Mouse (Mus musculus): ENCODE measurements around the gene Fbl. TPM values are rescaled to one million over a fixed set of nuclear protein-coding genes. Genes with fewer than 3 reads are reported as not detected.
"Not testable (repeated sequence)": the region's sequence is repeated elsewhere in the genome, so short reads cannot be mapped to it uniquely, and the experiment has no call there.

The Fbl gene
- total RNA-seq (2022), result 10 to 100 TPM; 31.1 to 33.6 (median 32.1) TPM

DNA sequence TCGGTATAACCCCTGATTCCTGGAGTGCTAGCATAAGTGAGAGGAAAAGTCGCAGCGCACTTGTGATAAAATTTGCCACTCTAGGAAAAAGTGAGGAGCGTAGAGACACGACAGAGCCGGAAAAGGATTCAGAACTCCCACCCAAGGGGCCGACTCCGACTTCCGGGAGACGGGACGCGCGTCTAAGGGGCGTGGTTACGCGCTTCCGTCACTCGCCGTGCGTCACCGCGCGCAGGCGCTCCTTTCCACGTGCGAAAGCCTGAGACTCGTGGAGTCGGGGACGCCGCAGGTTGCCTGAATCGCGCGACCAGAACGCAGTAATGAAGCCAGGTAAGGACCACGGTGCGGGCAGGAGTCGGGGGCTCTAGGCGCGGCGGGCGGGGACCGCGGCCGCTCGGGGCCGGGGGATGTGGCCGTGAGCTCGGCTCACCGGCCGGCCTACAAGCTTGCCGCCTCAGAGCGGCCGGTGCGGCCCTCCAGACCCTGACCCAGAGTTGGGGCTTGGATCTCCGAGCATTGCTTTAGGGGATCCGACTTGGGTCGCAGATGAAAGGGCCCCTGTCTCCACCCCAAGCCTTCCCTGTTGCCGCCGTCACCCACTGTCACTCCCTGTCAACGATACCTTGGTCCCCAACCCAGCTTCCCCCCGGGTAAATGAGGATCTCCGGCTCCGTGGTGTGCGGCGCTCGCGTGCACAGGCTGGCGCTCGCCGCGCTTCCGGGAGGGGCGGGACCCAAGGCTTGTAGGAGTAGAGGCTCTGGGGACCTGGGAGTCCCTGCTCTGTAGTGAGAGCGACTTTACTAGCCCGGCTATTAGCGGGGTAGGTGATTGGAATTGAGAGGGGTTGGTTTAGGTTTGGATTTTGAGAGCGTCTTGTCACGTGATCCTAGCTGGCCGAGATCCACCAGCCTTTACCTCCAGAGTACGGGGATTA is at the start of gene Fbl:
Gene Fbl (plus strand): TSS at position 222 of the 934 bp plus-strand sequence.
- peak; percentile 87 for DNase-seq (ENCODE audit: low spot score)

DNA sequence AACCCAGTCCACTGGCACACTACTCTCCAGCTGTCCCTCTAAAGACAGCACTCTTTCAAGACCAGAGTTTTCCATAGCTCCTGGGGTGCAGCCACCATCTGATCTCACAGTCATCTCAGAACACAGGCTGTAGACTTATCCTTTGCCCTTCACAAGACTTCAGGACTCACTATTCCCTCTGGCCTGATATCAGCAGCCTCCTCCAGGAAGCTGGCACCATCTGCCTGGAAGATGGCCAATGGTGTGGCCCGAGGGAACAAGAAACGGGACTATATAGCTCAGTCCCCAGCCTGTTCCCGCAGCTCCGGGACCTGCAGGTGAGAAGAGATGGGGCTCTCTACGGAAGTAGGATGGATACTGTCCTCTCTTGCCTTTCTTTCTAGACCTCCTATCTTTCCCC is 40.3 kb upstream of the Fbl start, which contains the start of gene 9530053A07Rik:
Gene 9530053A07Rik (plus strand): TSS at position 301 of the 400 bp plus-strand sequence.
- DNase-seq (ENCODE audit: low spot score), result no peak

DNA sequence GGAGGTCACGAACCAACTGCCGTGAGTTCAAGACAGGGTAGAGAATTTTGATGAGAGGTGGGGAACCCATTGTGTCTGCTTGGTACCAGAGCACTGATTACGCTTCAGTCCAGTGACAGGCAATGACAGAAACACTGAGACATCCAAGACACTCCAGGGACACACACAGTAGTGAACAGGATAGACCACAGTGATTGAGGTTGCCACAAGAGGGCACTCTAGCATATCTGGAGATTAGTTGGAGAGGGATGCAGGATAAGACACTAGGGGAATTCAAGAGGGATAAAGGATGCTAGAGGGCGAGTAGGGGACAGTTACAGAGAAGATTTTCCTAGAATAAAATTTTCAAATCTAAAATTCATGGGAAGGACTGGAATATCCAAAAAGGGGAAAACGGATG is 31.9 kb upstream of the Fbl start:
- no peak for DNase-seq (ENCODE audit: low spot score)

GRCm38 (mm10) chr7:28148263-28148662 is 21.2 kb upstream of the Fbl start:
- DNase-seq (ENCODE audit: low spot score), result peak; percentile 33

DNA sequence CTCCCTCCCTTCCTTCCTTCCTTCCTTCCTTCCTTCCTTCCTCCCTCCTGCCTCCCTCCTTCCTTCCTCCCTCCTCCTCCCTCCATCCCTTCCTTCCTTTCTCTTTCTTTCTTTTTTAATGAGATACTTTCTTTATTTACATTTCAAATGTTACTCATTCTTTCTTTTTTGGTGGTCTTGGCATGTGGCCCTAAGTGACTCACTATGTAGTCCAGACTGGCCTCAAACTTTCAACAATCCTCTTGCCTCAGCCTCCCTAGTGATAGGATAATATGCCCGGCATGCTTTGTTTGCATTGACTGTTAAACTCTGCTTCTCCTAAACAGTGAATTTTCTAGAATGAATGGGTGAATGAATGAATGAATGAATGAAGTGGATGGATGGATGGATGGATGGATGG is 19.7 kb upstream of the Fbl start:
- no peak for DNase-seq (ENCODE audit: low spot score)

- no peak for DNase-seq (ENCODE audit: low spot score)
Observed at GRCm38 (mm10) chr7:28151584-28152221, 17.8 kb upstream of the Fbl start.

DNA sequence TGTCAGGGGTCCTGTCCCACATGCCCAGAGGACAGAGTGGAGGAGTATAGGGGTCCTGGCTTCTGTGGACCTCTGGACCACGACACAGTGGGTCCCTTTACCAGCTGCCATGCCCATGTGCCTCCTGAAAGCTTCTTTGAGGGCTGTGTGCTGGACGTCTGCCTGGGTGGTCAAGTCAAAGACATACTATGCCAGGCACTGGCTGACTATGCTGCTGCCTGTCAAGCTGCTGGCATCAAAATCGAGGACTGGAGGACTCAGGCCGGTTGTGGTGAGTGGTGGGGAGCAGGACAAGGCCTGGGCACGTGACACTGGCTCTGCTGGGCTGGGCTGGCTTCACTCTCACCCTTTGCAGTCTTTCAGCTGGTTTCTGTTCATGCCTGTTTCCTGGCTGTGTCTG is 15.9 kb upstream of the Fbl start:
- DNase-seq (ENCODE audit: low spot score), result not testable (repeated sequence)

DNA sequence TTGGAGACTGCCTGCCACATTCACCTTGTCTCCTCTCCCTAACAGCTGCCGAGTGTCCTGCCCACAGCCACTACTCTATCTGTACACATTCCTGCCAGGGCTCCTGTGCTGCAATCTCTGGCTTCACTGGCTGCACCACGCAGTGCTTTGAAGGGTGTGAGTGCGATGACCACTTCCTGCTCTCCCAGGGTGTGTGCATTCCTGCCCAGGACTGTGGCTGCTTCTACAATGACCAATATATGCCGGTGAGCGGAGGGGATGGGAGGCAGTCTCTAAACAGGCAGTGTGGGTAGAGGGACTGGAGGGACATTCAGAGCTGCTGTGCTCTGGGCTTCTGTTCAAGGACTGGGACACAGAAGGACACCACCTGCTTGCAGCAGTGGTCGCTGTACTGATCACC is 10.2 kb upstream of the Fbl start:
- DNase-seq (ENCODE audit: low spot score), result no peak

- no peak for DNase-seq (ENCODE audit: low spot score)
Observed at GRCm38 (mm10) chr7:28159893-28160292, 9.6 kb upstream of the Fbl start.

- DNase-seq (ENCODE audit: low spot score), result no peak
Observed at GRCm38 (mm10) chr7:28161163-28161749, 8.3 kb upstream of the Fbl start.

- DNase-seq (ENCODE audit: low spot score), result no peak
Observed at GRCm38 (mm10) chr7:28165406-28165805, 4.1 kb upstream of the Fbl start.

- DNase-seq (ENCODE audit: low spot score), result peak; percentile 54
Observed at GRCm38 (mm10) chr7:28168320-28169115, 992 bp upstream of the Fbl start.

DNA sequence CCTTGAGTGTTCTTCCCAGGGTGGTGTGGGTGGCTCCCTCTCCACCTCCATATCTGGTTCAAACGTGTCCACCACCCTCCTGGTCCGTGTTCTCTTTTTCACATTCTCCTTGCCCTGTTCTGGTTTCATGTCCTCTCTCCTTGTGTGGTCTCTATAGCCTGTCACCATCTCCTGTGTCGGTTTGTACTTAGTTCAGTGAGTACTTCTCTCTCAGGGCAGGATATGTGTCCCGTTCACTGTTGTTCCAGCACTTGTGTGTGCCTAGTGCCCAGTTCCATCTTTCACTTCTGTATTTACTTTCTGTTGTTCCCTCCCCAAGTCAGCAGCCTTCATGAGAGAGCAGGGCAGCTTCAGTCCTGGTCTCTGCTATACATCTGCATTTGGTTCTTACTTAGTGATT is 5.8 kb downstream of the Fbl start:
- DNase-seq (ENCODE audit: low spot score), result no peak

DNA sequence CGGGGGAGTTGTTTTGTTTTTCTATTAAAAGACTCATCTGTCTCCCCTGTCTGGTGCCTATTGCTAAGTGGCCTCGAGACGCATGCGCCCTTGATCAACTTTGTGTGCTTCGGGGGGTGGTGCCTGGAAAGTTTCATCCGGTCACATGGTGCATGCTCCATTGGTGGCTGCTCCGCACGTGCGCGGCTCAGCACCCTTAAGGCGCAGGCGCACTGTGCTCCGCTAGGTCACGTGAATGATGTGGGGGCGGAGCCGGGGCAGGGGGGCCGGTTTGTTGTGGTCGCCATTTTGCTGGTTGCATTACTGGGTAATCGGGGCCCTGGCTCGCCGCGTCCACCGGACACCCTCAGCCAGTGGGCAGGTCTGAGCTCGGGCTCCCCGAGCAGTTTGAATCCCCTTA is 9.7 kb downstream of the Fbl start, which contains the start of gene Dyrk1b:
Gene Dyrk1b (plus strand): TSS at position 242 of the 400 bp plus-strand sequence.
- DNase-seq (ENCODE audit: low spot score), result peak; percentile 98

GRCm38 (mm10) chr7:28179741-28180377 is 10.3 kb downstream of the Fbl start:
- DNase-seq (ENCODE audit: low spot score), result peak; percentile 93

- no peak for DNase-seq (ENCODE audit: low spot score)
Observed at GRCm38 (mm10) chr7:28180890-28181289, 11.4 kb downstream of the Fbl start.

- no peak for DNase-seq (ENCODE audit: low spot score)
Observed at GRCm38 (mm10) chr7:28181376-28181775, 11.9 kb downstream of the Fbl start.

DNA sequence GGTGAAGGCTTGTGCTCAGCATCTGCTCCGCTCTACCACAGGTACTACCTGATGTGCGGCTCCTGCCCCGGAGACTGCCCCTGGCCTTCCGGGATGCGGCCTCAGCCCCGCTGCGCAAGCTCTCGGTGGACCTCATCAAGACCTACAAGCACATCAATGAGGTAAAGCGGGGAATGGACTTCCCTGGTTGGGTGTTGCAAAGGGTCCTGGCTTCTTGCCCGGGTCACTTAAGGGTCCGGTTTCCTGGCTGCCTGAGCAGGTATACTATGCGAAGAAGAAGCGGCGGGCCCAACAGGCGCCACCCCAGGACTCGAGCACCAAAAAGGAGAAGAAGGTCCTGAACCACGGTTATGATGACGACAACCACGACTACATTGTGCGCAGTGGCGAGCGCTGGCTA is 12.8 kb downstream of the Fbl start:
- DNase-seq (ENCODE audit: low spot score), result no peak

GRCm38 (mm10) chr7:28185884-28186283 is 16.4 kb downstream of the Fbl start:
- DNase-seq (ENCODE audit: low spot score), result no peak

GRCm38 (mm10) chr7:28186631-28187030 is 17.1 kb downstream of the Fbl start:
- no peak for DNase-seq (ENCODE audit: low spot score)

DNA sequence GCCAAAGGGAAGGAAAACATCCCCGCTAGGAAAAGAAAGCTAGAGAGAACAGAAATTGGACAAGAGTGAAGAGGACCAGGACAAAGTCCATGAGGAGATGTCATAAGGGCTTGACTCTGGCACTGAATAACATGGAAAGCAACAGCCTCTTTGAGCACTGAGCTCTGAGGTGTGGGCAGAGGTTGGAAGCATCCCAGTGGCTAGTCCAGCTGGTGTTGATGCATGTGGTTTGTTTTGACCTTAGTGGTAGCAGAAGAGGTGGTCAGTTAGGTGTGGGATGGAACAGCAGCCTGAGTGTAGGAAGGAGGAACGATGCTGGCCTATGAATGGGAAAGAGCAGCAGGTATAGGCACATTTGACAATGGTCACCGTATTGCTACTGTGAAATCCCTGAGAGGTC is 22.0 kb downstream of the Fbl start:
- no peak for DNase-seq (ENCODE audit: low spot score)

Measured in heart, adult 8-10 months (tissue).